In genomic region chr5:34352084-34352631, GRCm38 (mm10) we compare ENCODE assay signal across 25 mouse cellular contexts. TPM values are rescaled to one million over a fixed set of nuclear protein-coding genes. Genes with fewer than 3 reads are reported as not detected.
DNase-seq lines count a peak whose midpoint lies in the region; ATAC-seq and TF ChIP-seq lines count a peak whose summit lies in the region.
"Had no signal": no experiment of that assay in that cellular context is flagged by ENCODE, and none has a peak within 500 bp of the region (broad histone marks: within the 10 kb centered on the region; RNA-seq: fewer than 3 reads in every experiment).

No protein-coding gene starts in this region.

- no peaks in the 10 kb centered on the region for H3K27me3 ChIP-seq in heart, adult 2 months (ENCODE audit: control insufficient read depth, insufficient read depth, low read length)
- no peaks in the 10 kb centered on the region for H3K27me3 ChIP-seq in liver, postnatal 0 days (ENCODE audit: insufficient read depth, low read length)
- no peaks in the 10 kb centered on the region for H3K27me3 ChIP-seq in forebrain, embryonic 16.5 days (replicated peaks; ENCODE audit: control insufficient read depth, insufficient read depth, low read length)
- H3K27me3 ChIP-seq: CH12.LX; embryonic facial prominence, embryonic 12.5 days; forebrain, embryonic 13.5 days; forebrain, embryonic 15.5 days; Patski had no signal

- H3K27ac ChIP-seq in heart, adult 2 months: no peak overlapping the region
- no peak overlapping the region for H3K27ac ChIP-seq in liver, postnatal 0 days (ENCODE audit: low read depth)
- no peak overlapping the region for H3K27ac ChIP-seq in forebrain, embryonic 16.5 days (ENCODE audit: low read length)
- H3K27ac ChIP-seq: embryonic facial prominence, embryonic 10.5 days; embryonic facial prominence, embryonic 12.5 days; forebrain, embryonic 13.5 days; forebrain, embryonic 15.5 days had no signal

- H3K9ac ChIP-seq in heart, adult 2 months (ENCODE audit: low read depth, low read length): no peak overlapping the region
- H3K9ac ChIP-seq in liver, postnatal 0 days (replicated peaks): no peak overlapping the region
- H3K9ac ChIP-seq in forebrain, embryonic 16.5 days (replicated peaks; ENCODE audit: low read depth, low read length): no peak overlapping the region
- H3K9ac ChIP-seq: embryonic facial prominence, embryonic 12.5 days; forebrain, embryonic 13.5 days; forebrain, embryonic 15.5 days had no signal

- no peak for TF ChIP-seq CTCF in heart, adult 2 months (IDR thresholded peaks at IDR 0.05)
- TF ChIP-seq CTCF in liver, postnatal 0 days (IDR thresholded peaks at IDR 0.05; ENCODE audit: low read depth): no peak

- no peaks in the 10 kb centered on the region for H3K4me1 ChIP-seq in heart, adult 2 months (ENCODE audit: control insufficient read depth, insufficient read depth, low read length)
- H3K4me1 ChIP-seq in liver, postnatal 0 days (ENCODE audit: insufficient read depth): no peaks in the 10 kb centered on the region
- no peaks in the 10 kb centered on the region for H3K4me1 ChIP-seq in forebrain, embryonic 16.5 days (replicated peaks; ENCODE audit: control insufficient read depth, insufficient read depth, low read length)
- H3K4me1 ChIP-seq: embryonic facial prominence, embryonic 10.5 days; embryonic facial prominence, embryonic 12.5 days; forebrain, embryonic 13.5 days; forebrain, embryonic 15.5 days had no signal

- H3K79me2 ChIP-seq in heart, adult 2 months (replicated peaks; ENCODE audit: control insufficient read depth, insufficient read depth, low read length): no peaks in the 10 kb centered on the region; the same call in 1 of the 2 replicates

- peak; percentile 53 for ATAC-seq in liver, postnatal 0 days
- ATAC-seq in megakaryocyte-erythroid progenitor cell, adult 5-6 weeks (replicated peaks; ENCODE audit: low FRiP score, low TSS enrichment, poor library complexity, severe bottlenecking): 0 out of 2 replicates have a peak, but pooled peaks have one; percentile 34
- ATAC-seq in forebrain, embryonic 16.5 days: no peak
- ATAC-seq: activated CD4-positive, CD25-positive, alpha-beta regulatory T cell, adult 4 months; CD4-positive, CD25-positive, alpha-beta regulatory T cell, adult 4 months; forebrain, embryonic 13.5 days; forebrain, embryonic 15.5 days; Patski had no signal

- intact Hi-C loops in heart, adult 2 months (cut with DNase I): no loop called here

- no peak overlapping the region for H3K4me2 ChIP-seq in liver, postnatal 0 days (ENCODE audit: low read depth, low read length)
- H3K4me2 ChIP-seq in forebrain, embryonic 16.5 days (ENCODE audit: low read length): no peak overlapping the region
- H3K4me2 ChIP-seq: embryonic facial prominence, embryonic 12.5 days; forebrain, embryonic 13.5 days; forebrain, embryonic 15.5 days had no signal

- H3K4me3 ChIP-seq in heart, adult 2 months: no peak overlapping the region
- H3K4me3 ChIP-seq in liver, postnatal 0 days (ENCODE audit: low read depth, low read length): no peak overlapping the region
- H3K4me3 ChIP-seq in forebrain, embryonic 16.5 days (replicated peaks; ENCODE audit: low read length): no peak overlapping the region
- H3K4me3 ChIP-seq: embryonic facial prominence, embryonic 10.5 days; embryonic facial prominence, embryonic 12.5 days; erythroblast, embryonic 14.5 days; forebrain, embryonic 13.5 days; forebrain, embryonic 15.5 days had no signal

- TF ChIP-seq POLR2A in heart, adult 2 months (IDR thresholded peaks at IDR 0.05; ENCODE audit: insufficient read depth, low read depth, low read length): no peak

- peaks cover 5% of the 10 kb centered on the region; the same call in 1 of the 2 replicates for H3K36me3 ChIP-seq in heart, adult 2 months (ENCODE audit: control insufficient read depth, insufficient read depth, low read length)
- H3K36me3 ChIP-seq in liver, postnatal 0 days (replicated peaks; ENCODE audit: insufficient read depth, low read length): peaks cover 82% of the 10 kb centered on the region
- H3K36me3 ChIP-seq in forebrain, embryonic 16.5 days (ENCODE audit: control insufficient read depth, insufficient read depth): peaks cover 43% of the 10 kb centered on the region

- no peak for TF ChIP-seq EP300 in heart, adult 2 months (IDR thresholded peaks at IDR 0.05; ENCODE audit: insufficient read depth, low read depth, low read length)
- no peak for TF ChIP-seq EP300 in liver, postnatal 0 days (IDR thresholded peaks at IDR 0.05; ENCODE audit: low read depth)

- 87% methylated on average over 3 of the region's 3 CpGs for WGBS in heart, adult 2 months
- WGBS in liver, postnatal 0 days (ENCODE audit: insufficient replicate concordance): 83% methylated on average over 3 of the region's 3 CpGs
- 96% methylated on average over 3 of the region's 3 CpGs for WGBS in forebrain, embryonic 16.5 days

- peak; percentile 77 for DNase-seq in heart, adult 11 months
- DNase-seq in heart, adult 2 months: no peak
- no peak for DNase-seq in liver, postnatal 0 days
- no peak for DNase-seq in liver
- DNase-seq: adrenal gland, adult 8-10 months; adrenal gland, postnatal 14 days; adrenal gland, postnatal 36 days; B cell, adult 2 months; cerebellum, adult 11-12 months; cerebellum, adult 2 months; cerebellum, adult 9-10 months; cerebellum, postnatal 10 days; cerebellum, postnatal 25 days had no signal

- H3K9me3 ChIP-seq in liver, postnatal 0 days (ENCODE audit: low read length): no peaks in the 10 kb centered on the region
- H3K9me3 ChIP-seq in forebrain, embryonic 16.5 days (ENCODE audit: control insufficient read depth, low read length): no peaks in the 10 kb centered on the region
- H3K9me3 ChIP-seq: embryonic facial prominence, embryonic 10.5 days; embryonic facial prominence, embryonic 12.5 days; forebrain, embryonic 13.5 days; forebrain, embryonic 15.5 days; G1E had no signal

RNA-seq across cellular contexts. Expression of gene Rnf4, which starts 16.1 kb away (rescaled TPM):
- total RNA-seq in heart, adult 2 months (2021): 10 to 100 TPM; 30.9 to 31.5 TPM
- 27.2 and 44.3 TPM in 2 replicates for polyA plus RNA-seq in heart, adult 2 months (2012; rRNA removed)
- polyA plus RNA-seq in liver, postnatal 0 days (2015; fragmentation: Nextera tagmentation; extraction: Ambion mirVana): 60.0 and 60.4 TPM in 2 replicates
- 116 and 123 TPM in 2 replicates for total RNA-seq in megakaryocyte-erythroid progenitor cell, adult 5-6 weeks (2014; fragmentation: Nextera tagmentation)
- total RNA-seq in megakaryocyte-erythroid progenitor cell, adult 5-6 weeks (2017): 112 and 149 TPM in 2 replicates
- 150 and 153 TPM in 2 replicates for polyA plus RNA-seq in forebrain, embryonic 16.5 days (2015; fragmentation: Nextera tagmentation; extraction: Ambion mirVana)

RNA-seq across cellular contexts. Expression of gene Fam193a, which starts 17.6 kb away (rescaled TPM):
- 10 to 100 TPM; 24.7 TPM for total RNA-seq in heart, adult 2 months (2021)
- polyA plus RNA-seq in heart, adult 2 months (2012; rRNA removed): 23.6 and 31.3 TPM in 2 replicates
- polyA plus RNA-seq in liver, postnatal 0 days (2015; fragmentation: Nextera tagmentation; extraction: Ambion mirVana): 2.2 and 2.7 TPM in 2 replicates
- 33.6 and 42.2 TPM in 2 replicates for total RNA-seq in megakaryocyte-erythroid progenitor cell, adult 5-6 weeks (2014; fragmentation: Nextera tagmentation)
- total RNA-seq in megakaryocyte-erythroid progenitor cell, adult 5-6 weeks (2017): 20.1 and 45.7 TPM in 2 replicates
- polyA plus RNA-seq in forebrain, embryonic 16.5 days (2015; fragmentation: Nextera tagmentation; extraction: Ambion mirVana): 16.3 and 17.1 TPM in 2 replicates
